Mouse (Mus musculus) neural tube, embryonic 15.5 days (tissue): ENCODE data around the gene Samd14. TPM values are rescaled to one million over a fixed set of nuclear protein-coding genes. Genes with fewer than 3 reads are reported as not detected.

Experiments used
- ATAC-seq: fragments of 200-750 bp; cut with Nextera tagmentation; 2 replicates; pipeline ENCODE4 v1.8.0; 2017; ENCODE audit warnings: mild to moderate bottlenecking, moderate TSS enrichment, moderate library complexity; ENCODE audit not compliant: low FRiP score
- H3K27ac ChIP-seq: fragments of 300-500 bp; sonication (generic); replicated peaks from 2 replicates; pipeline ENCODE4 v1.5.1; 2015; ENCODE audit warnings: mild to moderate bottlenecking, inconsistent platforms
- H3K27me3 ChIP-seq: fragments of 300-500 bp; sonication (generic); replicated peaks from 2 replicates; pipeline ENCODE4 v1.6.1; 2015; ENCODE audit warnings: inconsistent platforms
- H3K36me3 ChIP-seq: fragments of 300-500 bp; sonication (generic); 2 replicates; pipeline ENCODE4 v1.6.1; 2015; ENCODE audit warnings: inconsistent platforms
- H3K4me1 ChIP-seq: fragments of 300-500 bp; sonication (generic); 2 replicates; pipeline ENCODE4 v1.6.1; 2015; ENCODE audit warnings: inconsistent platforms
- H3K4me2 ChIP-seq: fragments of 300-500 bp; sonication (generic); 2 replicates; pipeline ENCODE4 v1.6.1; 2015; ENCODE audit warnings: inconsistent platforms, mild to moderate bottlenecking, moderate library complexity
- H3K4me3 ChIP-seq: fragments of 300-500 bp; sonication (generic); replicated peaks from 2 replicates; pipeline ENCODE4 v1.5.1; 2015; ENCODE audit warnings: mild to moderate bottlenecking, inconsistent platforms
- H3K9ac ChIP-seq: fragments of 300-500 bp; sonication (generic); replicated peaks from 2 replicates; pipeline ENCODE4 v1.6.1; 2015; ENCODE audit warnings: mild to moderate bottlenecking, inconsistent platforms
- H3K9me3 ChIP-seq: fragments of 300-500 bp; sonication (generic); replicated peaks from 2 replicates; pipeline ENCODE4 v1.6.1; 2016; ENCODE audit warnings: inconsistent platforms
- WGBS: fragments of 180-500 bp; shearing (Covaris S2); methylation state at CpG from one replicate; pipeline ENCODE4 v1.1.7; 2015; ENCODE audit warnings: mixed read lengths; 5-methylcytosine and 5-hydroxymethylcytosine counted together
- polyA plus RNA-seq: library from polyadenylated mRNA; unstranded; fragments of >200 nt; fragmentation: Nextera tagmentation; extraction: Ambion mirVana; gene quantifications from 2 replicates; pipeline ENCODE4 v1.2.1, GENCODE M21; 2015

The Samd14 gene
- polyA plus RNA-seq, 1 experiment from 2014 or later: 167 TPM

- H3K9ac ChIP-seq: peak overlapping the region; percentile 70
- peaks cover 4% of the 10 kb centered on the region; the same call in 1 of the 2 replicates for H3K27me3 ChIP-seq
- peaks cover 8% of the 10 kb centered on the region; the same call in 1 of the 2 replicates for H3K36me3 ChIP-seq
- peak overlapping the region; percentile 79 for H3K27ac ChIP-seq
- peak overlapping the region; percentile 88 for H3K4me2 ChIP-seq
- H3K4me1 ChIP-seq: peaks cover 27% of the 10 kb centered on the region
- WGBS: under 1% methylated on average over 20 of the region's 20 CpGs
- H3K4me3 ChIP-seq: peak overlapping the region; percentile 90
- ATAC-seq: peak; percentile 30; the same call in 1 of the 2 replicates
- no peaks in the 10 kb centered on the region for H3K9me3 ChIP-seq
Measured at GRCm38 (mm10) chr11:95040491-95041138, 30.9 kb downstream of the Samd14 start.

- peak; percentile 97 for ATAC-seq
- peak within 1 kb of the TSS; percentile 90 for H3K4me3 ChIP-seq
- peak within 1 kb of the TSS; percentile 88 for H3K4me2 ChIP-seq
- peaks cover 8% of the 10 kb centered on the region; the same call in 1 of the 2 replicates for H3K36me3 ChIP-seq
- H3K4me1 ChIP-seq: peaks cover 27% of the 10 kb centered on the region
- H3K9ac ChIP-seq: peak within 1 kb of the TSS; percentile 70
- H3K27me3 ChIP-seq: peaks cover 5% of the 10 kb centered on the region; the same call in 1 of the 2 replicates
- peak within 1 kb of the TSS; percentile 79 for H3K27ac ChIP-seq
- no peaks in the 10 kb centered on the region for H3K9me3 ChIP-seq
- under 1% methylated on average over 41 of the region's 41 CpGs for WGBS
Measured at GRCm38 (mm10) chr11:95041139-95041609, 31.5 kb downstream of the Samd14 start, which contains the start of gene Pdk2. TSS of gene Pdk2 (minus strand) at chr11:95041354.

GRCm38 (mm10) chr11:95042096-95042495, 32.4 kb downstream of the Samd14 start:
- Histone ChIP-seq H3K9me3 (no peaks in the 10 kb centered on the region), H3K36me3 (peaks cover 8% of the 10 kb centered on the region; the same call in 1 of the 2 replicates), H3K9ac (peak overlapping the region; percentile 38; the same call in 1 of the 2 replicates), H3K4me3 (peak overlapping the region; percentile 90), H3K4me1 (peaks cover 27% of the 10 kb centered on the region), H3K27ac (0 out of 2 replicates have a peak overlapping the region, but pooled peaks have one; percentile 64), H3K27me3 (peaks cover 7% of the 10 kb centered on the region; the same call in 1 of the 2 replicates), H3K4me2 (peak overlapping the region; percentile 88)
- under 1% methylated on average over 11 of the region's 11 CpGs for WGBS
- no peak for ATAC-seq

- Histone ChIP-seq H3K27me3 (peaks cover 7% of the 10 kb centered on the region; the same call in 1 of the 2 replicates), H3K9me3 (no peaks in the 10 kb centered on the region), H3K4me3 (no peak overlapping the region), H3K27ac (no peak overlapping the region), H3K4me1 (peaks cover 27% of the 10 kb centered on the region), H3K4me2 (no peak overlapping the region), H3K9ac (no peak overlapping the region), H3K36me3 (peaks cover 8% of the 10 kb centered on the region; the same call in 1 of the 2 replicates)
- ATAC-seq: no peak
- 93% methylated on average over 4 of the region's 4 CpGs for WGBS
Measured at GRCm38 (mm10) chr11:95043060-95043459, 33.4 kb downstream of the Samd14 start.

GRCm38 (mm10) chr11:95043608-95044007, 33.9 kb downstream of the Samd14 start:
- Histone ChIP-seq H3K4me1 (peaks cover 27% of the 10 kb centered on the region), H3K9me3 (no peaks in the 10 kb centered on the region), H3K9ac (no peak overlapping the region), H3K27ac (no peak overlapping the region), H3K27me3 (peaks cover 7% of the 10 kb centered on the region; the same call in 1 of the 2 replicates), H3K36me3 (peaks cover 8% of the 10 kb centered on the region; the same call in 1 of the 2 replicates), H3K4me3 (no peak overlapping the region), H3K4me2 (no peak overlapping the region)
- 54% methylated on average over 7 of the region's 7 CpGs for WGBS
- no peak for ATAC-seq

- Histone ChIP-seq H3K4me1 (peaks cover 27% of the 10 kb centered on the region), H3K27ac (no peak overlapping the region), H3K4me3 (no peak overlapping the region), H3K4me2 (no peak overlapping the region), H3K36me3 (peaks cover 8% of the 10 kb centered on the region; the same call in 1 of the 2 replicates), H3K9me3 (no peaks in the 10 kb centered on the region), H3K27me3 (peaks cover 7% of the 10 kb centered on the region; the same call in 1 of the 2 replicates), H3K9ac (no peak overlapping the region)
- ATAC-seq: no peak
- WGBS: 59% methylated on average over 13 of the region's 13 CpGs
Measured at GRCm38 (mm10) chr11:95044185-95044870, 34.6 kb downstream of the Samd14 start.

GRCm38 (mm10) chr11:95046980-95047680, 37.5 kb downstream of the Samd14 start:
- WGBS: 59% methylated on average over 9 of the region's 9 CpGs
- Histone ChIP-seq H3K9me3 (no peaks in the 10 kb centered on the region), H3K27ac (no peak overlapping the region), H3K4me1 (peaks cover 7% of the 10 kb centered on the region; the same call in 1 of the 2 replicates), H3K36me3 (peaks cover 21% of the 10 kb centered on the region), H3K4me3 (no peak overlapping the region), H3K27me3 (peaks cover 7% of the 10 kb centered on the region; the same call in 1 of the 2 replicates), H3K4me2 (no peak overlapping the region), H3K9ac (no peak overlapping the region)
- ATAC-seq: no peak

- no peaks in the 10 kb centered on the region for H3K4me1 ChIP-seq
- 0 out of 2 replicates have a peak, but pooled peaks cover 7% of the 10 kb centered on the region for H3K27me3 ChIP-seq
- no peak overlapping the region for H3K27ac ChIP-seq
- no peak overlapping the region for H3K4me3 ChIP-seq
- ATAC-seq: no peak
- no peak overlapping the region for H3K4me2 ChIP-seq
- no peak overlapping the region for H3K9ac ChIP-seq
- 82% methylated on average over 9 of the region's 9 CpGs for WGBS
- no peaks in the 10 kb centered on the region for H3K9me3 ChIP-seq
- peaks cover 48% of the 10 kb centered on the region for H3K36me3 ChIP-seq
Measured at GRCm38 (mm10) chr11:95053062-95053461, 43.4 kb downstream of the Samd14 start.

GRCm38 (mm10) chr11:95056768-95057501, 47.3 kb downstream of the Samd14 start:
- 25% methylated on average over 19 of the region's 19 CpGs for WGBS
- ATAC-seq: no peak

GRCm38 (mm10) chr11:95069226-95069957, 59.7 kb downstream of the Samd14 start:
- no peak for ATAC-seq
- Histone ChIP-seq H3K36me3 (peaks cover 6% of the 10 kb centered on the region; the same call in 1 of the 2 replicates), H3K27ac (no peak overlapping the region), H3K4me1 (peaks cover 28% of the 10 kb centered on the region; the same call in 1 of the 2 replicates), H3K4me3 (no peak overlapping the region), H3K9ac (no peak overlapping the region), H3K27me3 (peaks cover 6% of the 10 kb centered on the region), H3K9me3 (no peaks in the 10 kb centered on the region), H3K4me2 (no peak overlapping the region)
- 90% methylated on average over 10 of the region's 10 CpGs for WGBS

More at GRCm38 (mm10) chr11:95056768-95057501, 47.3 kb downstream of the Samd14 start:
- H3K4me3 ChIP-seq: no peak overlapping the region
- peaks cover 52% of the 10 kb centered on the region for H3K36me3 ChIP-seq
- H3K9ac ChIP-seq: no peak overlapping the region
- H3K27ac ChIP-seq: no peak overlapping the region
- 0 out of 2 replicates have a peak, but pooled peaks cover 15% of the 10 kb centered on the region for H3K27me3 ChIP-seq
- H3K4me1 ChIP-seq: no peaks in the 10 kb centered on the region
- no peaks in the 10 kb centered on the region for H3K9me3 ChIP-seq
- H3K4me2 ChIP-seq: peak overlapping the region; percentile 30
